Mouse (Mus musculus): ENCODE measurements at regions not wholly inside any gene's neighbourhood (a gene's known extent, or its start where the extent isn't known, plus 50 kb on each side); places are given as distances from the start of the nearest gene placed in this dataset.
A peak's percentile ranks its signal among the peaks of the same experiment; 100 is the strongest.

GRCm38 (mm10) chr5:54242126-54242525, 243.8 kb downstream of the Stim2 start:
- DNase-seq (ENCODE audit: low spot score in 2 of 2) = no peak
- intact Hi-C loops (cut with DNase I) = no loop called here

GRCm38 (mm10) chr5:54252038-54252437, 253.7 kb downstream of the Stim2 start:
- no peak for DNase-seq (ENCODE audit: low spot score in 2 of 2)
- intact Hi-C loops (cut with DNase I) = loop anchor here (10.0 kb wide), 1 partner anchor 543 kb away; no protein-coding TSS in a partner anchor

GRCm38 (mm10) chr5:54254005-54254404, 255.7 kb downstream of the Stim2 start:
- no peak for DNase-seq (ENCODE audit: low spot score in 2 of 2)
- intact Hi-C loops (cut with DNase I) = loop anchor here (10.0 kb wide), 1 partner anchor 541 kb away; no protein-coding TSS in a partner anchor

- DNase-seq (ENCODE audit: low spot score in 2 of 2) = peak; percentile 53 to 72
- intact Hi-C loops (cut with DNase I) = loop anchor here (10.0 kb wide), 1 partner anchor 537 kb away; no protein-coding TSS in a partner anchor
These were observed 259.9 kb downstream of the Stim2 start for GRCm38 (mm10) chr5:54258087-54258733.

- intact Hi-C loops (cut with DNase I) = no loop called here
- no peak for DNase-seq (ENCODE audit: low spot score in 2 of 2)
These were observed 266.7 kb downstream of the Stim2 start for GRCm38 (mm10) chr5:54264867-54265434.

- no peak for DNase-seq (ENCODE audit: low spot score in 2 of 2)
- intact Hi-C loops (cut with DNase I) = no loop called here
These were observed 269.7 kb downstream of the Stim2 start for GRCm38 (mm10) chr5:54267905-54268590.

- intact Hi-C loops (cut with DNase I) = loop anchor here (2.0 kb wide), 1 partner anchor 39 kb away; no protein-coding TSS in a partner anchor
- peak in 1 of 2 experiments; percentile 67 for DNase-seq (ENCODE audit: low spot score in 2 of 2)
These were observed 281.1 kb downstream of the Stim2 start for GRCm38 (mm10) chr5:54279357-54279756.

GRCm38 (mm10) chr5:54280670-54281069, 282.4 kb downstream of the Stim2 start:
- intact Hi-C loops (cut with DNase I) = no loop called here
- DNase-seq (ENCODE audit: low spot score in 2 of 2) = no peak

- DNase-seq (ENCODE audit: low spot score in 2 of 2) = no peak
- intact Hi-C loops (cut with DNase I) = no loop called here
These were observed 282.8 kb downstream of the Stim2 start for GRCm38 (mm10) chr5:54281121-54281520.

GRCm38 (mm10) chr5:54290372-54291080, 292.2 kb downstream of the Stim2 start:
- DNase-seq (ENCODE audit: low spot score in 2 of 2) = no peak
- intact Hi-C loops (cut with DNase I) = no loop called here

GRCm38 (mm10) chr5:54291940-54292339, 293.6 kb downstream of the Stim2 start:
- no peak for DNase-seq (ENCODE audit: low spot score in 2 of 2)
- intact Hi-C loops (cut with DNase I) = no loop called here

- no peak for DNase-seq (ENCODE audit: low spot score in 2 of 2)
- intact Hi-C loops (cut with DNase I) = no loop called here
These were observed 315.5 kb downstream of the Stim2 start for GRCm38 (mm10) chr5:54313660-54314279.

- intact Hi-C loops (cut with DNase I) = no loop called here
- no peak for DNase-seq (ENCODE audit: low spot score in 2 of 2)
These were observed 332.1 kb downstream of the Stim2 start for GRCm38 (mm10) chr5:54330415-54330814.

- intact Hi-C loops (cut with DNase I) = no loop called here
- no peak for DNase-seq (ENCODE audit: low spot score in 2 of 2)
These were observed 344.7 kb downstream of the Stim2 start for GRCm38 (mm10) chr5:54342976-54343375.

- intact Hi-C loops (cut with DNase I) = no loop called here
- no peak for DNase-seq (ENCODE audit: low spot score in 2 of 2)
These were observed 345.1 kb downstream of the Stim2 start for GRCm38 (mm10) chr5:54343432-54343831.

- DNase-seq (ENCODE audit: low spot score in 2 of 2) = no peak
- intact Hi-C loops (cut with DNase I) = no loop called here
These were observed 350.7 kb downstream of the Stim2 start for GRCm38 (mm10) chr5:54348820-54349596.

GRCm38 (mm10) chr5:54349775-54350332, 351.6 kb downstream of the Stim2 start:
- intact Hi-C loops (cut with DNase I) = no loop called here
- no peak for DNase-seq (ENCODE audit: low spot score in 2 of 2)

- DNase-seq (ENCODE audit: low spot score in 2 of 2) = no peak
- intact Hi-C loops (cut with DNase I) = no loop called here
These were observed 357.8 kb downstream of the Stim2 start for GRCm38 (mm10) chr5:54356105-54356504.

- intact Hi-C loops (cut with DNase I) = no loop called here
- DNase-seq (ENCODE audit: low spot score in 2 of 2) = no peak
These were observed 359.2 kb downstream of the Stim2 start for GRCm38 (mm10) chr5:54357501-54357900.

All from left cerebral cortex, postnatal 25 days (tissue).